Mouse (Mus musculus): ENCODE data around the gene Srrm2.

DNA sequence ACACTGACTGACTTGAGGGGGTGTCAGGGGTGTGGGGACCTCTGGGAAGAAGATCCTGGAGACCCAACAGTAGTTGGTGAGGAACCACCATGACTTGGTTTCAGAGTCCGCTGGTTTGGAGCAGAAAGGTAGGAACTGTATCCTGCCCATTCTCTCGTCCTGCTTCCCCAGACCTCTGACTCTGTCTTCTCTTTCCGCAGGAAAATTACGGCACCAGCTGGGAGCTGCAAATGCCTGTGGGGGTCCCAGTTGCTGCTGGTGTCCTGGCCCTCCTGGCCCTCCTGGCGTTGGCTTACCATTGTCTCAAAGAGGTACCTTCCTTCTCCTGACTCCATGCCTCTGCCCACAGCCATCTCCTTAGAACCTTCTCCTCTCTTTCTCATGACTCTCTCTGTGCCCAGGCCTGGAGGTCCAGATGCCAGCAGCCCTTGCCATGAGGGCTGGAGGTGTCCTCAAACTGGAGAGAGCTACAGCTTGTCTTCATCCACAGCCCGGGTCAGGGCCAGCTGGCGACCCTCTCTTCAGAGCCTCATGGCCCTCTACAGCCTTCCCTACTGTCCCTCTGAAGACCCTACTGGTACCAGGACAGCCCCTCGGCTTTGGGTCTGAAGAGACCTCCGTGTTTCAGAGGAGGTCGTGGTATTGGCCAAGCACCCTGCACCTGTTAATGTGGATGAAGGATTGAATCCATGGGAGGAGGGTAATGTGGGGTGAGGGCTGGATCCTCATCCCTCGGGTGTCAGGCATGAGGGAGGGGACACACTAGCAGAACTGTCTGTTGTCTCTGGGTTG, 40.7 kb upstream of the Srrm2 start:
- no peak for TF ChIP-seq CTCF (IDR thresholded peaks at IDR 0.05; ENCODE audit: extremely low read depth, insufficient read depth, low read length)
- TF ChIP-seq POLR2A (IDR thresholded peaks at IDR 0.05; ENCODE audit: extremely low read depth, insufficient read depth, low read length), result no peak
